Mouse (Mus musculus) retina, adult 2 months (tissue): ENCODE data around the gene Hsdl1.

Source experiments
- DNase-seq: peaks from one replicate; pipeline ENCODE4 v3.0.0-alpha.2; 2012; ENCODE audit warnings: low read depth, low spot score

The Hsdl1 gene

GRCm38 (mm10) chr8:119574437-119575365 is at the start of gene Hsdl1, which contains the start of gene Dnaaf1:
Hsdl1 (minus strand) TSS chr8:119575183.
Dnaaf1 (plus strand) TSS chr8:119575235.
- DNase-seq = peak; percentile 87

GRCm38 (mm10) chr8:119623744-119624143 is 48.8 kb upstream of the Hsdl1 start:
- DNase-seq = no peak

GRCm38 (mm10) chr8:119623061-119623460 is 48.1 kb upstream of the Hsdl1 start:
- DNase-seq = no peak

- no peak for DNase-seq
Observed at GRCm38 (mm10) chr8:119622555-119622954, 47.6 kb upstream of the Hsdl1 start.

GRCm38 (mm10) chr8:119620848-119621465 is 46.0 kb upstream of the Hsdl1 start:
- no peak for DNase-seq

GRCm38 (mm10) chr8:119620116-119620840 is 45.3 kb upstream of the Hsdl1 start:
- no peak for DNase-seq

- DNase-seq = no peak
Observed at GRCm38 (mm10) chr8:119618887-119619286, 43.9 kb upstream of the Hsdl1 start.

GRCm38 (mm10) chr8:119617586-119617985 is 42.6 kb upstream of the Hsdl1 start:
- no peak for DNase-seq

GRCm38 (mm10) chr8:119616811-119617210 is 41.8 kb upstream of the Hsdl1 start:
- no peak for DNase-seq

- DNase-seq = no peak
Observed at GRCm38 (mm10) chr8:119616358-119616757, 41.4 kb upstream of the Hsdl1 start.

GRCm38 (mm10) chr8:119615096-119615495 is 40.1 kb upstream of the Hsdl1 start:
- DNase-seq = no peak

GRCm38 (mm10) chr8:119612471-119612870 is 37.5 kb upstream of the Hsdl1 start, which contains the start of gene Adad2:
Adad2 (plus strand) TSS chr8:119612747.
- DNase-seq = no peak

GRCm38 (mm10) chr8:119606224-119606623 is 31.2 kb upstream of the Hsdl1 start:
- DNase-seq = no peak

- DNase-seq = peak; percentile 80
Observed at GRCm38 (mm10) chr8:119604996-119605395, 30.0 kb upstream of the Hsdl1 start, which contains the start of gene Taf1c. Taf1c (minus strand) TSS chr8:119605222.

- DNase-seq = no peak
Observed at GRCm38 (mm10) chr8:119604398-119604803, 29.4 kb upstream of the Hsdl1 start.

GRCm38 (mm10) chr8:119603771-119604170 is 28.8 kb upstream of the Hsdl1 start:
- no peak for DNase-seq

GRCm38 (mm10) chr8:119591456-119591855 is 16.5 kb upstream of the Hsdl1 start:
- DNase-seq = no peak

- DNase-seq = no peak
Observed at GRCm38 (mm10) chr8:119590348-119590747, 15.4 kb upstream of the Hsdl1 start.

GRCm38 (mm10) chr8:119588844-119589243 is 13.9 kb upstream of the Hsdl1 start:
- DNase-seq = no peak

GRCm38 (mm10) chr8:119588321-119588720 is 13.3 kb upstream of the Hsdl1 start:
- DNase-seq = no peak

GRCm38 (mm10) chr8:119585901-119586300 is 10.9 kb upstream of the Hsdl1 start:
- no peak for DNase-seq
